Mouse (Mus musculus): Measurements from ENCODE around the gene Rgl2. TPM values are rescaled to one million over a fixed set of nuclear protein-coding genes. Genes with fewer than 3 reads are reported as not detected.
A peak's percentile ranks its signal among the peaks of the same experiment; 100 is the strongest.
"Not testable (repeated sequence)": the region's sequence is repeated elsewhere in the genome, so short reads cannot be mapped to it uniquely, and the experiment has no call there.

Gene Rgl2
- polyA plus RNA-seq (2015; fragmentation: Nextera tagmentation; extraction: Ambion mirVana): 52.7 and 58.8 TPM in 2 replicates

DNA sequence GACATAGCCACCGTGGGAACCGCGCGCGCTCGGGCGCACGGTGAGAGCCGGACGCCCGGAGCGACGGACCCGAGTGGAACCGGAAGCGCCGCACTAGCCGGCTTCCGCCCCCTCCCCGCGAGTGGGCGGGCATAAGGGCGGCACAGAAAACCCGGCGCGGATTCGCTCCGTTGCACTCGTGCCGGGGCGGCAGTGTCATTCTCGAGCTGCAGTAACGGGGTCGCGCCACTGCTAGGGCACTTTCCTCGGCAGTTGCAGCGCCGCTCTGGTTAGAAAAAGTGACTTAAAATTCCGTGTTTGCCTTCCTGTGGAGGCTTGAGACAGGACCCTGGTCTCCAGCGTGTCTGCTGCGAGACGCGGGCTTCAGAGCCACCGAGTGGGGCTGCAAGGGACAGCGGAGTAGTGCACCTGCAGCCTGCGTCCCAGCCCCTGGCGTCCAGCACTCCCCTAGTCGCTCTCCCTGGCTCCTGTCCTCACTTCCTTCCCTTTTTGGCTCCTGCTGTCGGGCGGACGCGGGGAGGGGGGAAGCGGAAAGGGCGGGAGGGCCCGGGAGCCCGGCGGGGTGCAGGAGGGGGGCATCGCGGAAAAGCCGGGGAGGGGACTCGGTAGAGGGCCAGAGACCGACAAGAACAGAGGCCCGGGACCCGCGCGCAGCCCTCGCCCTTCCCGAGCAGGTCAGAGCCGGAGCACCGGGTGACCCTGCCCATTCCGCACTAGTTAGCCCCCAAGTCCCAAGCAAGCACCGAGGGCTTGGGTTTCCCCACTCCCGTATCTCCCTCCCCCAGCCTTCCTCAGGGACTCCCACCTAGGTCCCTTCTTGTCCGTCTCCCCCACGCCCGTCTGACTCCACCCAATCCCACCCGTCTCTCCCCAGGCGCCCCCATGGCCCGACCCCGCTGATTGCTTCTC, at the start of gene Rgl2:
TSS of gene Rgl2 (plus strand) at position 173 of the 909 bp plus-strand sequence.
- peaks cover 6% of the 10 kb centered on the region for H3K36me3 ChIP-seq (ENCODE audit: control insufficient read depth, insufficient read depth, low read length)
- H3K27ac ChIP-seq (ENCODE audit: low read depth, low read length): peak within 1 kb of the TSS; percentile 90
- H3K9ac ChIP-seq (ENCODE audit: low read depth, low read length): peak within 1 kb of the TSS; percentile 86
- no peaks in the 10 kb centered on the region for H3K9me3 ChIP-seq (ENCODE audit: control insufficient read depth, low read length)
- peaks cover 12% of the 10 kb centered on the region for H3K4me1 ChIP-seq (ENCODE audit: control insufficient read depth, insufficient read depth, low read depth, low read length)
- no peaks in the 10 kb centered on the region for H3K27me3 ChIP-seq (replicated peaks; ENCODE audit: control insufficient read depth, insufficient read depth, low read length)
- under 1% methylated on average over 78 of the region's 80 CpGs for WGBS
- peak; percentile 88 for ATAC-seq
- peak within 1 kb of the TSS; percentile 73 for H3K4me3 ChIP-seq (ENCODE audit: low read length)
- H3K4me2 ChIP-seq (ENCODE audit: low read length): peak within 1 kb of the TSS; percentile 92

DNA sequence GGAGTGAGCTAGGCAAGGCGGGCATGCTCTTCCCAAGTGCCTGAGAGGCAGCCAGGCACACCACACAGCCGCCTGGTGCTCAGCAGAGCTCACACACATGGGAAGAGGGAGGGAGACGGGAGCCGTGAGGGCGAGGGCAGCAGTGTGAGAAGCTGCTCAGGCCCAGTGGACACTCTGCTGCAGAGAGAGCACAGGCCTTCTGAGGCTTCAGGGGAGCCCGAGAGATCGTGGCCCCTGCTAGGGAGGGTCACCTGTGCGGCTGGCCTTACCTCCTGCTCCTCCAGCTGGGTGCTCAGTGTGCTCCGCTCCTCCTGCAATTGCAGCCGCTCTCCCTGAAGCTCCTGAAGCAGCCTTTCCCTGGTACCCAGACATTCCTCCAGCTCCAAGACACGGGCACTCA, 45.0 kb upstream of the Rgl2 start:
- not testable (repeated sequence) for ATAC-seq; H3K4me1 ChIP-seq (ENCODE audit: control insufficient read depth, insufficient read depth, low read depth, low read length); H3K36me3 ChIP-seq (ENCODE audit: control insufficient read depth, insufficient read depth, low read length); H3K9me3 ChIP-seq (ENCODE audit: control insufficient read depth, low read length); H3K4me2 ChIP-seq (ENCODE audit: low read length); H3K27ac ChIP-seq (ENCODE audit: low read depth, low read length); H3K27me3 ChIP-seq (replicated peaks; ENCODE audit: control insufficient read depth, insufficient read depth, low read length); H3K4me3 ChIP-seq (ENCODE audit: low read length); H3K9ac ChIP-seq (ENCODE audit: low read depth, low read length)
- WGBS: 91% methylated on average over 7 of the region's 11 CpGs

GRCm38 (mm10) chr17:33887802-33888201, 41.5 kb upstream of the Rgl2 start:
- H3K4me2 ChIP-seq (ENCODE audit: low read length); H3K4me1 ChIP-seq (ENCODE audit: control insufficient read depth, insufficient read depth, low read depth, low read length); H3K9me3 ChIP-seq (ENCODE audit: control insufficient read depth, low read length); H3K4me3 ChIP-seq (ENCODE audit: low read length); H3K27ac ChIP-seq (ENCODE audit: low read depth, low read length); H3K36me3 ChIP-seq (ENCODE audit: control insufficient read depth, insufficient read depth, low read length); H3K9ac ChIP-seq (ENCODE audit: low read depth, low read length); H3K27me3 ChIP-seq (replicated peaks; ENCODE audit: control insufficient read depth, insufficient read depth, low read length); ATAC-seq: not testable (repeated sequence)
- 87% methylated on average over 2 of the region's 2 CpGs for WGBS

DNA sequence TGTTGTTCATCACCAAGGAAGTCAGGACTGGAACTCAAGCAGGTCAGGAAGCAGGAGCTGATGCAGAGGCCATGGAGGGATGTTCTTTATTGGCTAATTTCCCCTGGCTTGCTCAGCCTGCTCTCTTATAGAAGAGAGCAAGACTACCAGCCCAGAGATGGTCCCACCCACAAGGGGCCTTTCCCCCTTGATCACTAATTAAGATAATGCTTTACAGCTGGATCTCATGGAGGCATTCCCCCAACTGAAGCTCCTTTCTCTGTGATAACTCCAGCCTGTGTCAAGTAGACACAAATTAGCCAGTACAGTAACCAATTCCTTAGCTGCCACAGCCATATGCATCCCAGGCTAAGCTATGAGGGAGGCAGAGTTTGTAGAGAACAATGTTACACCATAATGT, 41.1 kb upstream of the Rgl2 start:
- not testable (repeated sequence) for H3K36me3 ChIP-seq (ENCODE audit: control insufficient read depth, insufficient read depth, low read length); H3K9me3 ChIP-seq (ENCODE audit: control insufficient read depth, low read length); ATAC-seq; H3K4me1 ChIP-seq (ENCODE audit: control insufficient read depth, insufficient read depth, low read depth, low read length); H3K27ac ChIP-seq (ENCODE audit: low read depth, low read length); H3K9ac ChIP-seq (ENCODE audit: low read depth, low read length); H3K4me3 ChIP-seq (ENCODE audit: low read length); H3K27me3 ChIP-seq (replicated peaks; ENCODE audit: control insufficient read depth, insufficient read depth, low read length); H3K4me2 ChIP-seq (ENCODE audit: low read length)

GRCm38 (mm10) chr17:33889941-33890532, 39.3 kb upstream of the Rgl2 start:
- H3K4me2 ChIP-seq (ENCODE audit: low read length): peak overlapping the region; percentile 74
- peak overlapping the region; percentile 59 for H3K9ac ChIP-seq (ENCODE audit: low read depth, low read length)
- peak overlapping the region; percentile 48; the same call in 1 of the 2 replicates for H3K27ac ChIP-seq (ENCODE audit: low read depth, low read length)
- H3K9me3 ChIP-seq (ENCODE audit: control insufficient read depth, low read length); H3K27me3 ChIP-seq (replicated peaks; ENCODE audit: control insufficient read depth, insufficient read depth, low read length); H3K36me3 ChIP-seq (ENCODE audit: control insufficient read depth, insufficient read depth, low read length); ATAC-seq; H3K4me1 ChIP-seq (ENCODE audit: control insufficient read depth, insufficient read depth, low read depth, low read length): not testable (repeated sequence)
- WGBS: under 1% methylated on average over 38 of the region's 44 CpGs
- H3K4me3 ChIP-seq (ENCODE audit: low read length): peak overlapping the region; percentile 61

- peak within 1 kb of the TSS; percentile 61 for H3K4me3 ChIP-seq (ENCODE audit: low read length)
- ATAC-seq: peak; percentile 100
- H3K4me1 ChIP-seq (ENCODE audit: control insufficient read depth, insufficient read depth, low read depth, low read length): peaks cover 4% of the 10 kb centered on the region; the same call in 1 of the 2 replicates
- no peaks in the 10 kb centered on the region for H3K36me3 ChIP-seq (ENCODE audit: control insufficient read depth, insufficient read depth, low read length)
- no peaks in the 10 kb centered on the region for H3K27me3 ChIP-seq (replicated peaks; ENCODE audit: control insufficient read depth, insufficient read depth, low read length)
- peak within 1 kb of the TSS; percentile 74 for H3K4me2 ChIP-seq (ENCODE audit: low read length)
- H3K9me3 ChIP-seq (ENCODE audit: control insufficient read depth, low read length): no peaks in the 10 kb centered on the region
- under 1% methylated on average over 45 of the region's 49 CpGs for WGBS
- H3K9ac ChIP-seq (ENCODE audit: low read depth, low read length): peak within 1 kb of the TSS; percentile 59
- peak within 1 kb of the TSS; percentile 48; the same call in 1 of the 2 replicates for H3K27ac ChIP-seq (ENCODE audit: low read depth, low read length)
These were observed 38.7 kb upstream of the Rgl2 start, which contains the start of gene Kifc1 for GRCm38 (mm10) chr17:33890533-33891059. Gene Kifc1, minus strand, starts transcription at chr17:33890661.

DNA sequence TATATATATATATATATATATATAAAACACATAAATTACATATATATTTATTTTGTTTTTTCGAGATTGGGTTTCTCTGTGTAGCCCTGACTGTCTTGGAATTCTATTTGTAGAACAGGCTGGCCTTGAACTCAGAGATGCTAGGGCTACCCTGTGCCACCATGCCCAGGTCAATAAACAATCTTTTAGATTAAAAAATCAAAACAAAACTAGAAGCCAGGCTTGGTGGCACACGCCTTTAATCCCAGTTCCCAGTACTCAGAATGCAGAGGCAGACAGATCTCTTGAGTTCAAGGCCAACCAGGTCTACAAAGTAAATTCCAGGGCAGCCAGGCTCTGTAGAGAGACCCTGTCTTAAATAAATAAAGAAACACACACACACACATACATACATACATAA, 38.0 kb upstream of the Rgl2 start:
- H3K36me3 ChIP-seq (ENCODE audit: control insufficient read depth, insufficient read depth, low read length): no peaks in the 10 kb centered on the region
- H3K27ac ChIP-seq (ENCODE audit: low read depth, low read length): no peak overlapping the region
- H3K4me2 ChIP-seq (ENCODE audit: low read length): no peak overlapping the region
- no peaks in the 10 kb centered on the region for H3K27me3 ChIP-seq (replicated peaks; ENCODE audit: control insufficient read depth, insufficient read depth, low read length)
- no peaks in the 10 kb centered on the region for H3K9me3 ChIP-seq (ENCODE audit: control insufficient read depth, low read length)
- ATAC-seq: no peak
- H3K9ac ChIP-seq (ENCODE audit: low read depth, low read length): no peak overlapping the region
- H3K4me1 ChIP-seq (ENCODE audit: control insufficient read depth, insufficient read depth, low read depth, low read length): peaks cover 4% of the 10 kb centered on the region; the same call in 1 of the 2 replicates
- H3K4me3 ChIP-seq (ENCODE audit: low read length): no peak overlapping the region
- WGBS: 68% methylated on average over 2 of the region's 2 CpGs

DNA sequence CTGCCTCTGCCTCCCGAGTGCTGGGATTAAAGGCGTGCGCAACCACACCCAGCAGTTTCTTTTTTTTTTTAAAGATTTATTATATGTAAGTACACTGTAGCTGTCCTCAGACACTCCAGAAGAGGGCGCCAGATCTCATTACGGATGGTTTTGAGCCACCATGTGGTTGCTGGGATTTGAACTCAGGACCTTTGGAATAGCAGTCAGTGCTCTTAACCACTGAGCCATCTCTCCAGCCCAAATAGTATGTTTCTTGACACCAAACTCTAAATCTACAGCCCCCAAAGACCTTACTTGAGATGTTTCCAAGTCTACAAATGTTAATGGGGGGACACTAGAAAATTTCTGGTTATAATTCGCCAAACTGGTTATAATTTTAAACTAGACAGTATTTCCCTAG, 37.5 kb upstream of the Rgl2 start:
- not testable (repeated sequence) for H3K9ac ChIP-seq (ENCODE audit: low read depth, low read length); H3K9me3 ChIP-seq (ENCODE audit: control insufficient read depth, low read length); H3K36me3 ChIP-seq (ENCODE audit: control insufficient read depth, insufficient read depth, low read length); H3K27ac ChIP-seq (ENCODE audit: low read depth, low read length); H3K4me3 ChIP-seq (ENCODE audit: low read length); H3K4me1 ChIP-seq (ENCODE audit: control insufficient read depth, insufficient read depth, low read depth, low read length); H3K27me3 ChIP-seq (replicated peaks; ENCODE audit: control insufficient read depth, insufficient read depth, low read length); ATAC-seq; H3K4me2 ChIP-seq (ENCODE audit: low read length)
- WGBS: 71% methylated on average over 6 of the region's 6 CpGs

GRCm38 (mm10) chr17:33892429-33892828, 36.9 kb upstream of the Rgl2 start:
- H3K27ac ChIP-seq (ENCODE audit: low read depth, low read length): no peak overlapping the region
- no peaks in the 10 kb centered on the region for H3K27me3 ChIP-seq (replicated peaks; ENCODE audit: control insufficient read depth, insufficient read depth, low read length)
- no peak overlapping the region for H3K4me3 ChIP-seq (ENCODE audit: low read length)
- H3K9ac ChIP-seq (ENCODE audit: low read depth, low read length): no peak overlapping the region
- H3K4me2 ChIP-seq (ENCODE audit: low read length): no peak overlapping the region
- no peaks in the 10 kb centered on the region for H3K36me3 ChIP-seq (ENCODE audit: control insufficient read depth, insufficient read depth, low read length)
- peaks cover 4% of the 10 kb centered on the region; the same call in 1 of the 2 replicates for H3K4me1 ChIP-seq (ENCODE audit: control insufficient read depth, insufficient read depth, low read depth, low read length)
- no peak for ATAC-seq
- WGBS: 17% methylated on average over 7 of the region's 7 CpGs
- H3K9me3 ChIP-seq (ENCODE audit: control insufficient read depth, low read length): no peaks in the 10 kb centered on the region
